Mouse (Mus musculus) ES-E14 (cell line): Measurements from ENCODE around the gene Usf1. TPM values are rescaled to one million over a fixed set of nuclear protein-coding genes. Genes with fewer than 3 reads are reported as not detected.

Experiments used
- DNase-seq: peaks from one replicate; pipeline ENCODE4 v3.0.0-alpha.2; 2013; ENCODE audit warnings: low read depth, low spot score
- H3K27ac ChIP-seq: 2 replicates; pipeline ENCODE4 v1.5.1; 2012; ENCODE audit warnings: low read depth, mild to moderate bottlenecking, low read length, moderate library complexity, mixed read lengths; ENCODE audit not compliant: poor library complexity, insufficient read depth, severe bottlenecking
- H3K36me3 ChIP-seq: 2 replicates; pipeline ENCODE4 v1.6.1; 2012; ENCODE audit warnings: mild to moderate bottlenecking, low read length, moderate library complexity, mixed read lengths; ENCODE audit not compliant: control insufficient read depth, poor library complexity, insufficient read depth, severe bottlenecking
- H3K4me1 ChIP-seq, 2 experiments: fragments of 150-350 bp in 1 of 2; sonication (generic) in 1 of 2; 2 replicates each; pipeline ENCODE4 v1.6.1; 2012; ENCODE audit warnings: low read length in 2 of 2, mild to moderate bottlenecking in 1 of 2, mixed read lengths in 1 of 2; ENCODE audit not compliant: control insufficient read depth in 2 of 2, insufficient read depth in 2 of 2, poor library complexity in 1 of 2
- H3K4me3 ChIP-seq, 2 experiments: fragments of 150-350 bp in 1 of 2; sonication (generic) in 1 of 2; 2 replicates each; pipeline ENCODE4 v1.5.1; 2012; ENCODE audit warnings: low read length in 2 of 2, low read depth in 1 of 2, mild to moderate bottlenecking in 1 of 2, mixed read lengths in 1 of 2; ENCODE audit not compliant: insufficient read depth in 1 of 2, poor library complexity in 1 of 2, severe bottlenecking in 1 of 2
- H3K9ac ChIP-seq: 2 replicates; pipeline ENCODE4 v1.6.1; 2012; ENCODE audit warnings: low read depth, mild to moderate bottlenecking, low read length, mixed read lengths; ENCODE audit not compliant: poor library complexity, insufficient read depth, severe bottlenecking
- H3K9me3 ChIP-seq: fragments of 150-350 bp; sonication (generic); 2 replicates; pipeline ENCODE4 v1.6.1; 2012; ENCODE audit warnings: low read depth, mild to moderate bottlenecking, low read length; ENCODE audit not compliant: control insufficient read depth, insufficient read depth
- CHD2 ChIP-seq: IDR thresholded peaks from 2 replicates; pipeline ENCODE4 v1.6.1; 2014; ENCODE audit warnings: mild to moderate bottlenecking, low read depth, low read length, inconsistent platforms
- HCFC1 ChIP-seq: IDR thresholded peaks from 2 replicates; pipeline ENCODE4 v1.6.1; 2012; ENCODE audit warnings: low read length, inconsistent platforms, borderline replicate concordance; ENCODE audit not compliant: insufficient read depth
- MAFK ChIP-seq: IDR thresholded peaks from 2 replicates; pipeline ENCODE4 v1.6.1; 2014; ENCODE audit warnings: mild to moderate bottlenecking, low read depth, low read length, inconsistent platforms; ENCODE audit not compliant: insufficient read depth
- ZC3H11A ChIP-seq: IDR thresholded peaks from 2 replicates; pipeline ENCODE4 v1.6.1; 2012; ENCODE audit warnings: low read depth, mild to moderate bottlenecking, inconsistent platforms, low read length, borderline replicate concordance
- ZNF384 ChIP-seq: IDR thresholded peaks from 2 replicates; pipeline ENCODE4 v1.6.1; 2012; ENCODE audit warnings: low read depth, low read length, inconsistent platforms
- in situ Hi-C, 2 experiments: fragments of 600-800 bp; cut with MboI; formaldehyde crosslinking; loops; one replicate each; pipeline ENCODE4 v1.15.1; 2025; ENCODE audit warnings: low sequenced_read_pairs in 2 of 2, inconsistent platforms in 1 of 2; ENCODE audit not compliant: unreplicated experiment in 2 of 2
- total RNA-seq: library from RNA; depleted of rRNA; stranded (reverse); fragments of 300-350 nt; gene quantifications from 2 replicates; pipeline ENCODE4 v1.2.3, GENCODE M21; 2012

Gene Usf1
- total RNA-seq, 1 experiment, result 151 TPM

GRCm38 (mm10) chr1:171447692-171448091 lies 36.6 kb downstream of the Usf1 start:
- no peak overlapping the region for H3K27ac ChIP-seq
- no peak overlapping the region for H3K4me3 ChIP-seq
- TF ChIP-seq ZNF384 (no peak), CHD2 (no peak), HCFC1 (no peak), MAFK (no peak), ZC3H11A (no peak)

GRCm38 (mm10) chr1:171450062-171450461 lies 38.9 kb downstream of the Usf1 start:
- no peak overlapping the region for H3K9ac ChIP-seq
- peaks cover 2 to 8% of the 10 kb centered on the region in 2 experiments; a peak in 3 of 4 replicates for H3K4me1 ChIP-seq
- in situ Hi-C loops, result no loop called here
- no peaks in the 10 kb centered on the region for H3K9me3 ChIP-seq
- H3K4me3 ChIP-seq, result no peak overlapping the region
- no peak overlapping the region for H3K27ac ChIP-seq
- TF ChIP-seq ZNF384 (no peak), CHD2 (no peak), MAFK (no peak), ZC3H11A (no peak), HCFC1 (no peak)
- no peak for DNase-seq
- peaks cover 2% of the 10 kb centered on the region; the same call in 1 of the 2 replicates for H3K36me3 ChIP-seq

More at GRCm38 (mm10) chr1:171447692-171448091, 36.6 kb downstream of the Usf1 start:
- in situ Hi-C loops, result no loop called here
- Histone ChIP-seq H3K9ac (peak overlapping the region; percentile 18; the same call in 1 of the 2 replicates), H3K9me3 (no peaks in the 10 kb centered on the region), H3K36me3 (no peaks in the 10 kb centered on the region; the same call in 1 of the 2 replicates), H3K4me1 (peaks cover 2 to 11% of the 10 kb centered on the region in 2 experiments; a peak in 3 of 4 replicates)
- DNase-seq, result no peak

- H3K4me3 ChIP-seq, result no peak overlapping the region
- in situ Hi-C loops, result no loop called here
- no peak for TF ChIP-seq HCFC1
- TF ChIP-seq ZC3H11A, result no peak
- no peak for TF ChIP-seq CHD2
- no peak for TF ChIP-seq MAFK
- no peak for TF ChIP-seq ZNF384
- peaks cover 2% of the 10 kb centered on the region; the same call in 1 of the 2 replicates for H3K36me3 ChIP-seq
- H3K9me3 ChIP-seq, result no peaks in the 10 kb centered on the region
- no peak overlapping the region for H3K27ac ChIP-seq
- DNase-seq, result no peak
- H3K9ac ChIP-seq, result no peak overlapping the region
- H3K4me1 ChIP-seq, result peaks cover 2 to 8% of the 10 kb centered on the region in 2 experiments; a peak in 3 of 4 replicates
Measured at GRCm38 (mm10) chr1:171451001-171451400, 39.9 kb downstream of the Usf1 start.

- TF ChIP-seq ZC3H11A, result no peak
- TF ChIP-seq HCFC1, result no peak
- TF ChIP-seq CHD2, result no peak
- TF ChIP-seq ZNF384, result no peak
- no peak for TF ChIP-seq MAFK
- Histone ChIP-seq H3K4me1 (peaks cover 2 to 11% of the 10 kb centered on the region in 2 experiments; a peak in 3 of 4 replicates), H3K27ac (no peak overlapping the region; the same call in 1 of the 2 replicates), H3K4me3 (no peak overlapping the region), H3K9me3 (no peaks in the 10 kb centered on the region), H3K9ac (no peak overlapping the region), H3K36me3 (peaks cover 4% of the 10 kb centered on the region; the same call in 1 of the 2 replicates)
- in situ Hi-C loops, result no loop called here
- no peak for DNase-seq
Measured at GRCm38 (mm10) chr1:171452522-171452921, 41.4 kb downstream of the Usf1 start.

GRCm38 (mm10) chr1:171452923-171453322 lies 41.8 kb downstream of the Usf1 start:
- in situ Hi-C loops, result no loop called here
- Histone ChIP-seq H3K36me3 (peaks cover 4% of the 10 kb centered on the region; the same call in 1 of the 2 replicates), H3K27ac (no peak overlapping the region; the same call in 1 of the 2 replicates), H3K9ac (no peak overlapping the region), H3K4me3 (no peak overlapping the region), H3K4me1 (peaks cover 2 to 11% of the 10 kb centered on the region in 2 experiments; a peak in 3 of 4 replicates), H3K9me3 (no peaks in the 10 kb centered on the region)
- DNase-seq, result no peak
- no peak for TF ChIP-seq ZC3H11A
- TF ChIP-seq MAFK, result no peak
- TF ChIP-seq ZNF384, result no peak
- TF ChIP-seq CHD2, result no peak
- no peak for TF ChIP-seq HCFC1
